Mouse (Mus musculus): Measurements from ENCODE around the gene Wdr73. TPM values are rescaled to one million over a fixed set of nuclear protein-coding genes. Genes with fewer than 3 reads are reported as not detected.

Gene Wdr73
- 34.4 and 35.0 TPM in 2 replicates for polyA plus RNA-seq (2012; rRNA removed)

DNA sequence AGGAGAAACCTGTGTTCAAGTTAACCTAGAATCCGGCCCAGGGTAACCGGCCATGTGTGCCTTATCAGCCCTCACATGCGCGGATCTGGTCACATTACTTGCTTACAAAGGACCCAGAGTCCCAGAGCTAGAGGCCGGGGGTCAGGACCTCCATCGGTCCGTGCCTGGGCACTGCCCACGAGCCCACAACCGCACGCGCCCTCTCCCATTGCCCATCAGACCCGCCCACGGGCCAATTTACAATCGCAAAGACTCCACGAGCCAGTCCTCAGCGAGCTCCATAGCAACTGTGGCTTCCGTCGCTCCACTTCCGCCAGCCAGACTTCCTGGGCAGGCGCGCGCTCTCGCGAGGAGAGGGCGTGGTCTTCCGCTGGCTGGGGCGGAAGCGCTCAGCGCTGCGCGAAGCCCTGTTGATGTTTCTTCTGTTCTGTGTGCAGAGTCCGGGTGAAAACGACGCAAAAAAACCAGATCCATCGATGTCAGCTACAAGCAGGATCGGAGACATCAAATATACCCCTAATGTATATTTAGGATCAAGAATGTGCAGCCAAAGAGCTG, at the start of gene Wdr73:
TSS of gene Wdr73 (minus strand) at position 326 of the 558 bp plus-strand sequence.

DNA sequence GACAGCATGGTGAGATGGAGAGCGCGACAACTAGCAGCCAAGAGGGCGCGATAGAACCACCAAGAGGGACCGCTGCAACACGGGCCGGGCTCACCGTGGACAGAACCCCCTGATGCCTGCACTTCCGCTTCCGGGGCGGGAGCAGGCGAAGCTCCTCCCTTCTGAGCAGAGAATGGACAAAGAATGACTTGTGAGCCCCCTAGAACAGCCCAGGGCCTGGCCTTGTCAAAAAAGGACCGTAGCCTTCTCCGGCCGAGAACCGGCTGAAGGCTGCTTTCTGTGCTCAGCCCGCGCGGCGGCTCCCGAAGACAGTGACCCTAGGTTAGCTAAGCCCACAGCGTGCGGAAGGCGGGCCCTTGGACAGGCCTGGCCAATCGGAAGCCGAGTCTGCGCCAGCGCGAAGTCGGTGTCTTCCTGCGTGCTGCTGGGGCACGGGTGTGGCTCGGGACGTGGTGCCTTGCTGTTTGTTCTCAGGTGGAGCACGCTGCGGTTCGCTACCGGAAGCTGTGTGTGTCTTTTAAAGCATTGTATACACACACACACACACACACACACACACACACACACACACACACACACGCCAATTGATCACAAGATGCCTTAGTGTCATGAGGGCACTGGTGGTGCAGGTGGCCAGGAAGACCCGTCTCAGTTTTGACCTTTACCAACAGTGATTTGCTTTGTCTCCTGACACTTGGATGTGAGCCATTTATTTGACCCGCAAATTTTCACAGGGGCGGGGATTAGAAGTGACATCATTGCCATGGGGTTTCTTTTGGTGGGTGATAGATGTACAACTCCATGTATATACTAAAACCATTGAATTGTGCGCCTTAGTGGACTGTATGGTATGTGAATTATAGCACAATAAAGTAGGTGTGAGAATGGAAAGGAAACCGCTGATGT, 46.6 kb upstream of the Wdr73 start, which contains the start of gene Sec11a:
TSS of gene Sec11a (minus strand) at position 336 of the 906 bp plus-strand sequence.

DNA sequence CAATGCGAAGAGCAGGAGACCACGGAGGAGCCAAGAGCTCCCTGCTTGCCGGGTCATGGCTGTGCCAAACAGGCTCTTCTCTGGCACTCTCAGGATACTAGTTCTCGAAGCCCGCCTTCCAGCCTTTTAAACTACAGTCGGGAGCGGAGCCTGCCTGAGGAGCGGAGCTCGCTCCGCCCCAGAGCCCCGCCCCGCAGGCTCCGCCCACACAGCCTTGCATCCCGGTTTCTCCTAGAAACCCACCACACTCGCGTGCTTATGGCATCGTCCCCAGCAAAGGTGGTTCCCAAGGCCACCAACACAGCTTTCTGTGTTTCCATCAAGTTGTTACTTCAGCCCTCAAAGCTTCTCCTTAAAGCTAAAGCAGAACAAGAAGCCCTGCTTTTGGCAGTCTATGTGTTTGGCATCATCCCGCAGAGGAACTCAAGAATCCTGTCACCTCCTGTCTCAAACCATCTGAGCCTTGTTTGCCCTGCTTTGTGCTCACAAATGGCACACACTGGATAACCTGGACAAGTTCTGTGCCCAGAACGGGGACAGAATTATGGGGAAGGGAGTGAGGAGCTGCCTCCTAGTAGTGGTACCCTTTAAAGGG, 3.9 kb upstream of the Wdr73 start, which contains the start of gene Nmb:
TSS of gene Nmb (minus strand) at position 156 of the 595 bp plus-strand sequence.

DNA sequence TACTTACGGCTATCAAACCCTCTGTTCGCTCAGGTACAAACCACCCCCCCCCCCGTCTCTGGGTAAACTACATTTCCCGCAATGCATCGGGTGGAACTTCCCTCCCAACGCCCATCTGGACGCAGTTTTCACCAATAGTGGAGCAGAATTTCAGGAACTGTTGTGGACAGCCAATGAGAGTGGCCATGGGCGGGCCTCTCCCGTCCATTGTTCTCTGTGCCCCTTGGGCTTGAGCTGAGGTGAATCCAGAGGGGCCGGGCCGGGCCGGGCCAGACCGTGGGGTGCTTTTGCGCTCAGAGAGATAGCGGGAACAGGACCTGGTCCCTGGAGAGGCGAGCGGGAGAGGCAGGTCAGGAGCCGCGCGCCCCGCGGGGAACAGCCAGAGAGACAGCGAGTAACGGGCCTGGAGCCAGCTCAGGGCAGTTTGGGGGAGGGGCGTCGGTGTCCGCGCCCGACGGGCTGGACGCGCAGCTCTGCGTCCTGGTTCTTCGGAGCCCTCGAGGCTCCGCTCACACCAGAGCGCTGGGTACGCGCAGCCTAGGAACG, 40.3 kb downstream of the Wdr73 start, which contains the start of gene Zscan2:
TSS of gene Zscan2 (plus strand) at position 192 of the 546 bp plus-strand sequence.

Other genes starting within 250 kb of the Wdr73 start
- 13.7 and 16.2 TPM in 2 replicates for gene Crtc3, start 212.4 kb downstream of the Wdr73 start, polyA plus RNA-seq (2012; rRNA removed)
- 28.8 and 29.7 TPM in 2 replicates for gene Iqgap1, start 75.3 kb downstream of the Wdr73 start, polyA plus RNA-seq (2012; rRNA removed)
- 25.7 and 29.5 TPM in 2 replicates for gene Zscan2, start 40.3 kb downstream of the Wdr73 start, polyA plus RNA-seq (2012; rRNA removed)
- gene Nmb, start 3.8 kb upstream of the Wdr73 start, polyA plus RNA-seq (2012; rRNA removed): 10.4 and 12.3 TPM in 2 replicates
- 109 and 113 TPM in 2 replicates for gene Sec11a, start 46.5 kb upstream of the Wdr73 start, polyA plus RNA-seq (2012; rRNA removed)
- 14.2 and 16.6 TPM in 2 replicates for gene Zfp592, start 92.4 kb upstream of the Wdr73 start, polyA plus RNA-seq (2012; rRNA removed)
- gene Alpk3, start 156.3 kb upstream of the Wdr73 start, polyA plus RNA-seq (2012; rRNA removed): 0.13 and 0.29 TPM in 2 replicates
- 0.05 and 0.09 TPM in 2 replicates for gene Slc28a1, start 213.5 kb upstream of the Wdr73 start, polyA plus RNA-seq (2012; rRNA removed)

Data from central nervous system, embryonic 18 days (tissue).